Mouse (Mus musculus) hindbrain, postnatal 0 days (tissue): ENCODE measurements around the gene Nthl1. TPM values are rescaled to one million over a fixed set of nuclear protein-coding genes. Genes with fewer than 3 reads are reported as not detected.
A peak's percentile ranks its signal among the peaks of the same experiment; 100 is the strongest.
"Not testable (repeated sequence)": the region's sequence is repeated elsewhere in the genome, so short reads cannot be mapped to it uniquely, and the experiment has no call there.

Source experiments
- ATAC-seq: fragments of 200-750 bp; cut with Nextera tagmentation; 2 replicates; pipeline ENCODE4 v1.8.0; 2017; ENCODE audit warnings: mild to moderate bottlenecking, moderate TSS enrichment, moderate library complexity
- DNase-seq: peaks from one replicate; pipeline ENCODE4 v3.0.0-alpha.2; 2015; ENCODE audit warnings: low spot score
- H3K27ac ChIP-seq: fragments of 300-500 bp; sonication (generic); 2 replicates; pipeline ENCODE4 v1.5.1; 2014; ENCODE audit warnings: mild to moderate bottlenecking
- H3K27me3 ChIP-seq: fragments of 300-500 bp; sonication (generic); 2 replicates; pipeline ENCODE4 v1.6.1; 2014; ENCODE audit warnings: low read length, mixed read lengths; ENCODE audit not compliant: insufficient read depth
- H3K36me3 ChIP-seq: fragments of 300-500 bp; sonication (generic); 2 replicates; pipeline ENCODE4 v1.6.1; 2014; ENCODE audit warnings: low read length, mixed read lengths; ENCODE audit not compliant: insufficient read depth
- H3K4me1 ChIP-seq: fragments of 300-500 bp; sonication (generic); 2 replicates; pipeline ENCODE4 v1.6.1; 2014; ENCODE audit warnings: antibody characterized with exemption, low read length, mixed read lengths; ENCODE audit not compliant: insufficient read depth
- H3K4me2 ChIP-seq: fragments of 300-500 bp; sonication (generic); 2 replicates; pipeline ENCODE4 v1.6.1; 2014; ENCODE audit warnings: low read depth, mild to moderate bottlenecking, low read length, moderate library complexity, mixed read lengths
- H3K4me3 ChIP-seq: fragments of 300-500 bp; sonication (generic); 2 replicates; pipeline ENCODE4 v1.5.1; 2014; ENCODE audit warnings: low read length
- H3K9ac ChIP-seq: fragments of 300-500 bp; sonication (generic); replicated peaks from 2 replicates; pipeline ENCODE4 v1.6.1; 2014; ENCODE audit warnings: mild to moderate bottlenecking, low read length, moderate library complexity, mixed read lengths
- H3K9me3 ChIP-seq: fragments of 300-500 bp; sonication (generic); 2 replicates; pipeline ENCODE4 v1.6.1; 2016; ENCODE audit warnings: low read length, mixed read lengths
- CTCF ChIP-seq: IDR thresholded peaks from 2 replicates; pipeline ENCODE4 v1.5.1; 2016; ENCODE audit warnings: antibody characterized with exemption, control low read depth, low read depth
- WGBS: fragments of 180-500 bp; shearing (Covaris S2); extraction: QIAGEN DNeasy Blood & Tissue Kit; methylation state at CpG from one replicate; pipeline ENCODE4 v1.1.7; 2014; 5-methylcytosine and 5-hydroxymethylcytosine counted together
- polyA plus RNA-seq: library from polyadenylated mRNA; unstranded; fragments of >200 nt; fragmentation: Nextera tagmentation; extraction: Ambion mirVana; gene quantifications from 2 replicates; pipeline ENCODE4 v1.2.1, GENCODE M21; 2015
- total RNA-seq: library from RNA; depleted of rRNA; stranded (reverse); fragments of >200 nt; gene quantifications from 2 replicates; pipeline ENCODE4 v1.2.3, GENCODE M21; 2014

Gene Nthl1
- total and polyA plus RNA-seq, 2 experiments from 2014 or later, result 4.2 to 7.2 TPM

- ATAC-seq, result no peak
- Histone ChIP-seq H3K27ac (no peak overlapping the region), H3K4me2 (no peak overlapping the region), H3K4me3 (no peak overlapping the region), H3K27me3 (peaks cover 16% of the 10 kb centered on the region; the same call in 1 of the 2 replicates), H3K36me3 (no peaks in the 10 kb centered on the region), H3K4me1 (peaks cover 7% of the 10 kb centered on the region), H3K9ac (no peak overlapping the region), H3K9me3 (no peaks in the 10 kb centered on the region)
- TF ChIP-seq CTCF, result no peak
- 72% methylated on average over 4 of the region's 4 CpGs for WGBS
- no peak for DNase-seq
Observed at GRCm38 (mm10) chr17:24654969-24655368, 22.5 kb downstream of the Nthl1 start.

- WGBS, result 3% methylated on average over 47 of the region's 47 CpGs
- Histone ChIP-seq H3K4me3 (peak within 1 kb of the TSS; percentile 33), H3K9me3 (no peaks in the 10 kb centered on the region), H3K9ac (peak within 1 kb of the TSS; percentile 35; the same call in 1 of the 2 replicates), H3K4me1 (peaks cover 7% of the 10 kb centered on the region), H3K4me2 (peak within 1 kb of the TSS; percentile 54), H3K27ac (no peak within 1 kb of the TSS), H3K36me3 (no peaks in the 10 kb centered on the region), H3K27me3 (peaks cover 24% of the 10 kb centered on the region; the same call in 1 of the 2 replicates)
- TF ChIP-seq CTCF, result no peak
- DNase-seq (no peak), ATAC-seq (no peak)
Observed at GRCm38 (mm10) chr17:24658017-24658758, 25.7 kb downstream of the Nthl1 start, which contains the start of gene Npw. Gene Npw (minus strand): TSS chr17:24658457.

GRCm38 (mm10) chr17:24667011-24667410 is 34.5 kb downstream of the Nthl1 start:
- DNase-seq, H3K4me2 ChIP-seq, H3K9ac ChIP-seq, H3K36me3 ChIP-seq, H3K9me3 ChIP-seq, H3K27ac ChIP-seq, ATAC-seq, H3K27me3 ChIP-seq, H3K4me3 ChIP-seq: not testable (repeated sequence)
- peaks cover 14% of the 10 kb centered on the region for H3K4me1 ChIP-seq
- 68% methylated on average over 7 of the region's 7 CpGs for WGBS

GRCm38 (mm10) chr17:24667416-24667815 is 34.9 kb downstream of the Nthl1 start:
- WGBS, result 24% methylated on average over 6 of the region's 6 CpGs
- ATAC-seq (no peak), DNase-seq (peak; percentile 72)
- Histone ChIP-seq H3K4me2 (no peak overlapping the region), H3K4me3 (no peak overlapping the region), H3K9me3 (no peaks in the 10 kb centered on the region), H3K36me3 (no peaks in the 10 kb centered on the region), H3K9ac (no peak overlapping the region), H3K4me1 (peaks cover 14% of the 10 kb centered on the region), H3K27ac (no peak overlapping the region), H3K27me3 (no peaks in the 10 kb centered on the region)
- TF ChIP-seq CTCF, result peak; percentile 80

- H3K4me2 ChIP-seq, result peak overlapping the region; percentile 67
- H3K4me1 ChIP-seq, result peaks cover 14% of the 10 kb centered on the region
- ATAC-seq, result peak; percentile 38
- H3K27me3 ChIP-seq, H3K9me3 ChIP-seq, H3K36me3 ChIP-seq, DNase-seq: not testable (repeated sequence)
- peak overlapping the region; percentile 92 for H3K27ac ChIP-seq
- H3K4me3 ChIP-seq, result peak overlapping the region; percentile 88
- H3K9ac ChIP-seq, result peak overlapping the region; percentile 97
- 12% methylated on average over 15 of the region's 15 CpGs for WGBS
Observed at GRCm38 (mm10) chr17:24669214-24669544, 36.7 kb downstream of the Nthl1 start.

- Histone ChIP-seq H3K27me3 (no peaks in the 10 kb centered on the region), H3K9me3 (no peaks in the 10 kb centered on the region), H3K36me3 (no peaks in the 10 kb centered on the region), H3K4me3 (peak within 1 kb of the TSS; percentile 88), H3K27ac (peak within 1 kb of the TSS; percentile 92), H3K4me2 (peak within 1 kb of the TSS; percentile 67), H3K9ac (peak within 1 kb of the TSS; percentile 97), H3K4me1 (peaks cover 14% of the 10 kb centered on the region)
- DNase-seq, result peak; percentile 97
- 2% methylated on average over 67 of the region's 80 CpGs for WGBS
- peak; percentile 99 for ATAC-seq
- 0 out of 2 replicates have a peak, but pooled peaks have one; percentile 18 for TF ChIP-seq CTCF
Observed at GRCm38 (mm10) chr17:24669545-24670245, 37.2 kb downstream of the Nthl1 start, which contains the start of gene Zfp598. Gene Zfp598 (plus strand): TSS chr17:24669687.
